Mouse (Mus musculus) testis, adult 2 months (tissue): Measurements from ENCODE around the gene Cpne8.

Experiments used
- CTCF ChIP-seq: fragments of 200-500 bp; IDR thresholded peaks from 2 replicates; pipeline ENCODE4 v1.5.1; 2012; ENCODE audit warnings: low read depth, mild to moderate bottlenecking, inconsistent platforms, low read length, moderate library complexity; ENCODE audit not compliant: control insufficient read depth, insufficient read depth, insufficient replicate concordance
- POLR2A ChIP-seq: fragments of 200-500 bp; IDR thresholded peaks from 2 replicates; pipeline ENCODE4 v1.6.1; 2012; ENCODE audit warnings: low read depth, mild to moderate bottlenecking, inconsistent platforms, low read length, moderate library complexity; ENCODE audit not compliant: control insufficient read depth

DNA sequence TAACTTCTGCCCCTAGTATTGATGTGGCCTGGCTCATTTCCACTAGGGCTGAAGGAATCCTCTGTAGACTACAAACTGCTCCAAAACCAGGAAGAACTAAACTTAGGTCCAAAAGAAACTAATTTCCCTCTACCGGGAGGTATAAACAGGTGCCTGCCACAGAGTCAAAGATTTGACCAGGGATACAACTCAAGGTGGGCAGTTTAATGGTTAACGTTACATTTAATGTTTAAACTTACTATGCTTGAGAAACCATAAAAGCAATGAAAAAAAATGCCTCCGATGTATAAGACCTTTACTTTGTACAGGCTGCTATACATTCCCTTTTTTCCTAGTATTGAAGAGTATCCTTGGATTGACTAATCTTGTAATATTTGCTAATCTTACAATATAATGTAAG is 18.5 kb downstream of the Cpne8 start:
- TF ChIP-seq CTCF (no peak), POLR2A (no peak)
